Mouse (Mus musculus) splenic B cell, adult 2 months (primary cell): ENCODE results near the gene Pex12.
"Not testable (repeated sequence)": the region's sequence is repeated elsewhere in the genome, so short reads cannot be mapped to it uniquely, and the experiment has no call there.

ENCODE experiments used
- DNase-seq: peaks from one replicate; pipeline ENCODE4 v3.0.0-alpha.2; 2011; ENCODE audit warnings: low read depth, low spot score
- H3K27me3 ChIP-seq: 2 replicates; pipeline ENCODE4 v1.6.1; 2012; ENCODE audit warnings: mild to moderate bottlenecking, low read length, moderate library complexity, mixed read lengths; ENCODE audit not compliant: control insufficient read depth, poor library complexity, insufficient read depth, severe bottlenecking
- H3K36me3 ChIP-seq: 2 replicates; pipeline ENCODE4 v1.6.1; 2012; ENCODE audit warnings: mild to moderate bottlenecking, low read length, moderate library complexity, mixed read lengths; ENCODE audit not compliant: control insufficient read depth, poor library complexity, insufficient read depth, severe bottlenecking

The Pex12 gene

GRCm38 (mm10) chr11:83302526-83303251, at the start of gene Pex12:
TSS of gene Pex12 (minus strand) at chr11:83302586.
- peak; percentile 98 for DNase-seq
- no peaks in the 10 kb centered on the region for H3K27me3 ChIP-seq
- H3K36me3 ChIP-seq = no peaks in the 10 kb centered on the region

GRCm38 (mm10) chr11:83341716-83342245, 39.4 kb upstream of the Pex12 start:
- Histone ChIP-seq H3K27me3 (no peaks in the 10 kb centered on the region), H3K36me3 (peaks cover 23% of the 10 kb centered on the region)
- DNase-seq = no peak

DNA sequence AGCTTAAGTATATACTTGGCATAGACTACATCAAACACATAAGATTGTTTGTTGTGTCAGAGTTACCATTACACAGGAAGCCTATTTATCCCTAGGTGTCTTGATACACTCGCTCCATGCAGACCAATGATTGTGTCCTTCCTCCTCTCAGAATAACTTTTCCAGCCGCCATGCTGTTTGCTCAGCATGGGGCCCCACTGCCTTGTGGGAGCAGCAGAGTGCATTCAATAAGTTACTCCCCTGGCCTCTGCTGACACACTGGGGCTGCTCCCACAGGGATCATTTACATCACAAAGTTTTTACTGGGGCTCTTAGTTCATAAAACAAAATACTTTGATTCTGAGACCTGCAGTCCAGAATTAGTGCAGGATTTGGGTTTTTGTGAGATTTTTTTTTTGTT, 37.3 kb upstream of the Pex12 start:
- peaks cover 29% of the 10 kb centered on the region for H3K36me3 ChIP-seq
- no peak for DNase-seq

DNA sequence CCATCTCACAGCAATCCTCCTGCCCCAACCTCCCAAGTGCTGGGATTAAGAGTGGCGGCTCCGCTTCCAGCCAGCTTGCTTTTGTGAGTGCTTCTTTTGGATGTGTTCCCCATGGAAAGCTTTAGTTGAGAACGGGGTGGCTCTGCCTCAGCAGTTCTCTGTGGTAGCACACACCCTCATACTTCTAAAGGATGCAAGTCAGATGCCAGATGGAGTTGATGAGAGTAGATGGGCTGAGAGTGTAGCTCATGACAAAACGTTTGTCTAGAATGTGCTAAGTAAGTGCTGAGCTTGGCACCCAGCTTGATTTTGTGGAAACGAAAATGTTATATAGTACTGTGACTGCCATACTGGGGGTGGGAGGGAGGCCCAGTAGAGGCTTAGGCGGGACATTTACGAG, 33.4 kb upstream of the Pex12 start:
- H3K27me3 ChIP-seq = no peaks in the 10 kb centered on the region
- no peak for DNase-seq
- peaks cover 28% of the 10 kb centered on the region for H3K36me3 ChIP-seq

More for the DNA sequence above, 37.3 kb upstream of the Pex12 start:
- H3K27me3 ChIP-seq = no peaks in the 10 kb centered on the region

- peak; percentile 82 for DNase-seq
Observed at GRCm38 (mm10) chr11:83327427-83327826, 25.0 kb upstream of the Pex12 start.

GRCm38 (mm10) chr11:83326692-83327091, 24.3 kb upstream of the Pex12 start:
- H3K36me3 ChIP-seq = peaks cover 24% of the 10 kb centered on the region
- not testable (repeated sequence) for H3K27me3 ChIP-seq
- DNase-seq = peak; percentile 14

More at GRCm38 (mm10) chr11:83327427-83327826, 25.0 kb upstream of the Pex12 start:
- Histone ChIP-seq H3K36me3 (peaks cover 24% of the 10 kb centered on the region), H3K27me3 (no peaks in the 10 kb centered on the region)

GRCm38 (mm10) chr11:83319048-83319447, 16.7 kb upstream of the Pex12 start:
- DNase-seq = no peak
- H3K36me3 ChIP-seq = peaks cover 15% of the 10 kb centered on the region
- H3K27me3 ChIP-seq = no peaks in the 10 kb centered on the region

GRCm38 (mm10) chr11:83312471-83312870, 10.1 kb upstream of the Pex12 start:
- no peaks in the 10 kb centered on the region for H3K27me3 ChIP-seq
- DNase-seq = no peak
- peaks cover 12% of the 10 kb centered on the region for H3K36me3 ChIP-seq

- Histone ChIP-seq H3K36me3 (peaks cover 6% of the 10 kb centered on the region; the same call in 1 of the 2 replicates), H3K27me3 (no peaks in the 10 kb centered on the region)
- peak; percentile 48 for DNase-seq
Observed at GRCm38 (mm10) chr11:83306700-83307253, 4.4 kb upstream of the Pex12 start.

GRCm38 (mm10) chr11:83304485-83304884, 2.1 kb upstream of the Pex12 start:
- Histone ChIP-seq H3K27me3 (no peaks in the 10 kb centered on the region), H3K36me3 (peaks cover 4% of the 10 kb centered on the region; the same call in 1 of the 2 replicates)
- DNase-seq = no peak

DNA sequence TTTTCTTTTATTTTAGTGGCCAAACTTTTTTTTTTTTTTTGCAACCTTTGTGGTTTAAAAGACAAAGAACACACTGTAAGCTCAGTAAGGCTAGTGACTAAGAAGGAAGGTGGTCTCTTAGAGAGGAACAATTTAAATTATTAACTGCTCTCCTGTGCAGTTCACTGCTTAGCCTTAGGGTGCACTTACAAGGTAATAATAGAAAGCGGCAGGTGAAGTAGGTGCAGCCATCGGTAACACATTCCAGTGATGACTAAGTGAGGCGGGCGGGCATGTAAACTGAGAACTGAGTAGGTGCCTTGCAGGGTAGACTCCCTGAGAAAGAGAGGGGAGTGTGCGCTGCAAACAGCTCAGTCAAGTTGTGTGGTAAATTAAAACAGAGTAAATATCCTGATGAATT, 1.4 kb upstream of the Pex12 start:
- Histone ChIP-seq H3K27me3 (no peaks in the 10 kb centered on the region), H3K36me3 (peaks cover 1% of the 10 kb centered on the region; the same call in 1 of the 2 replicates)
- DNase-seq = no peak

- Histone ChIP-seq H3K27me3 (no peaks in the 10 kb centered on the region), H3K36me3 (no peaks in the 10 kb centered on the region)
- peak; percentile 53 for DNase-seq
Observed at GRCm38 (mm10) chr11:83302124-83302523, 262 bp downstream of the Pex12 start.

DNA sequence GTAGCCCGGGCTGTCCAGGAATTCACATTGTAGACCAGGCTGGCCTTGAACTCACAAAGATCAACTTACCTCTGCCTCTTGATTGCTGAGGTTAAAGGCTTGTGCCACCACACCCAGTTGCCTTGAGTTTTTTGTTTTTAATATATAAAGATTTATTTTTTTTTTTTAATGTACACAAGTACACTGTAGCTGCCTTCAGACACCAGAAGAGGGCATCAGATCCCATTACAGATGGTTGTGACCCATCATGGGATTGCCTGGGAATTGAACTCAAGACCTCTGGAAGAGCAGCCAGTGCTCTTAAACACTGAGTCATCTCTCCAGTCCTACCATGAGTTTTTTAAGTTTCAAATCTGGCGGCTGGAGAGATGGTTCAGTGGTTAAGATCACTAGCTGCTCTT, 955 bp downstream of the Pex12 start:
- no peak for DNase-seq
- no peaks in the 10 kb centered on the region for H3K36me3 ChIP-seq

GRCm38 (mm10) chr11:83299724-83300123, 2.7 kb downstream of the Pex12 start:
- H3K27me3 ChIP-seq = no peaks in the 10 kb centered on the region
- no peak for DNase-seq
- peaks cover 5% of the 10 kb centered on the region; the same call in 1 of the 2 replicates for H3K36me3 ChIP-seq

More for the DNA sequence above, 955 bp downstream of the Pex12 start:
- H3K27me3 ChIP-seq = no peaks in the 10 kb centered on the region
